Mouse (Mus musculus) hindbrain, embryonic 11.5 days (tissue): ENCODE results near the gene Syt1. TPM values are rescaled to one million over a fixed set of nuclear protein-coding genes. Genes with fewer than 3 reads are reported as not detected.

ENCODE experiments used
- ATAC-seq: fragments of 200-750 bp; cut with Nextera tagmentation; 2 replicates; pipeline ENCODE4 v1.8.0; 2017; ENCODE audit warnings: mild to moderate bottlenecking, moderate TSS enrichment, moderate library complexity; ENCODE audit not compliant: low FRiP score
- DNase-seq: peaks from one replicate; pipeline ENCODE4 v3.0.0-alpha.2; 2015; ENCODE audit warnings: low spot score
- H3K27ac ChIP-seq: fragments of 300-500 bp; sonication (generic); 2 replicates; pipeline ENCODE4 v1.5.1; 2014; ENCODE audit warnings: mild to moderate bottlenecking, low read depth, low read length
- H3K27me3 ChIP-seq: fragments of 300-500 bp; sonication (generic); 2 replicates; pipeline ENCODE4 v1.6.1; 2014; ENCODE audit warnings: mild to moderate bottlenecking, low read length, moderate library complexity, mixed read lengths; ENCODE audit not compliant: control insufficient read depth, insufficient read depth
- H3K36me3 ChIP-seq: fragments of 300-500 bp; sonication (generic); 2 replicates; pipeline ENCODE4 v1.6.1; 2014; ENCODE audit warnings: mild to moderate bottlenecking, low read length, moderate library complexity, mixed read lengths; ENCODE audit not compliant: control insufficient read depth, insufficient read depth
- H3K4me1 ChIP-seq: fragments of 300-500 bp; sonication (generic); replicated peaks from 2 replicates; pipeline ENCODE4 v1.6.1; 2014; ENCODE audit warnings: low read length, mixed read lengths; ENCODE audit not compliant: control insufficient read depth, insufficient read depth
- H3K4me2 ChIP-seq: fragments of 300-500 bp; sonication (generic); replicated peaks from 2 replicates; pipeline ENCODE4 v1.6.1; 2014; ENCODE audit warnings: mild to moderate bottlenecking, low read depth, low read length
- H3K4me3 ChIP-seq: fragments of 300-500 bp; sonication (generic); 2 replicates; pipeline ENCODE4 v1.5.1; 2014; ENCODE audit warnings: low read depth, low read length
- H3K9ac ChIP-seq: fragments of 300-500 bp; sonication (generic); 2 replicates; pipeline ENCODE4 v1.6.1; 2014; ENCODE audit warnings: low read depth, low read length
- H3K9me3 ChIP-seq: fragments of 300-500 bp; sonication (generic); 2 replicates; pipeline ENCODE4 v1.6.1; 2016; ENCODE audit warnings: low read length; ENCODE audit not compliant: control insufficient read depth
- WGBS: fragments of 180-500 bp; shearing (Covaris S2); extraction: QIAGEN DNeasy Blood & Tissue Kit; methylation state at CpG from one replicate; pipeline ENCODE4 v1.1.7; 2014; 5-methylcytosine and 5-hydroxymethylcytosine counted together
- polyA plus RNA-seq: library from polyadenylated mRNA; unstranded; fragments of >200 nt; fragmentation: Nextera tagmentation; extraction: Ambion mirVana; gene quantifications from 2 replicates; pipeline ENCODE4 v1.2.1, GENCODE M21; 2014

Gene Syt1
- polyA plus RNA-seq, 1 experiment from 2014 or later: 28.3 TPM

DNA sequence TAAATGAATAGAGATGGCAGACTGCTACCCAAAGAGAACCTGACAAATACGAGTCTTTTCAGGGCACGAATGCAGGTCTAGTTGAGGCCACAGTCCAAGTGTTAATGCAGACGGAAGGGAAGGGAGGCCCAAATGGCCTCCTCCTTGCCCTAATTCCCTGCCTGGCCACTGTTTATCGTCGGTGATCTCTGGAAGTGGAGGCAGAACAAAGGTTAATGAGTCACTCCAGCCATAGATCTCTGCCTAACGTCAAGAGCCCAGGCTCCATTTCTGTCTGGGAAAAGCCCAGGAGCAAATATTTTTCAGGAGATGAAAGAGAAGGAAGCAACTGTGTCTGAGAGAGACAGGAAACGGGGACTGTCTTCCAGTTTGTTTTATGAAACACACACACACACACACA lies 520.6 kb downstream of the Syt1 start:
- no peak for ATAC-seq
- WGBS: 81% methylated on average over 7 of the region's 7 CpGs

GRCm38 (mm10) chr10:108483991-108484390 lies 526.8 kb downstream of the Syt1 start:
- no peak overlapping the region for H3K27ac ChIP-seq
- H3K36me3 ChIP-seq: no peaks in the 10 kb centered on the region
- no peaks in the 10 kb centered on the region for H3K4me1 ChIP-seq
- DNase-seq (no peak), ATAC-seq (no peak)
- no peak overlapping the region for H3K9ac ChIP-seq
- WGBS: 88% methylated on average over 10 of the region's 10 CpGs
- H3K4me3 ChIP-seq: no peak overlapping the region
- H3K4me2 ChIP-seq: no peak overlapping the region
- no peaks in the 10 kb centered on the region for H3K9me3 ChIP-seq
- no peaks in the 10 kb centered on the region for H3K27me3 ChIP-seq

More for the DNA sequence above, 520.6 kb downstream of the Syt1 start:
- Histone ChIP-seq H3K27ac (no peak overlapping the region), H3K36me3 (no peaks in the 10 kb centered on the region), H3K9ac (no peak overlapping the region), H3K9me3 (no peaks in the 10 kb centered on the region), H3K4me1 (no peaks in the 10 kb centered on the region), H3K27me3 (no peaks in the 10 kb centered on the region), H3K4me3 (no peak overlapping the region), H3K4me2 (no peak overlapping the region)
- no peak for DNase-seq

DNA sequence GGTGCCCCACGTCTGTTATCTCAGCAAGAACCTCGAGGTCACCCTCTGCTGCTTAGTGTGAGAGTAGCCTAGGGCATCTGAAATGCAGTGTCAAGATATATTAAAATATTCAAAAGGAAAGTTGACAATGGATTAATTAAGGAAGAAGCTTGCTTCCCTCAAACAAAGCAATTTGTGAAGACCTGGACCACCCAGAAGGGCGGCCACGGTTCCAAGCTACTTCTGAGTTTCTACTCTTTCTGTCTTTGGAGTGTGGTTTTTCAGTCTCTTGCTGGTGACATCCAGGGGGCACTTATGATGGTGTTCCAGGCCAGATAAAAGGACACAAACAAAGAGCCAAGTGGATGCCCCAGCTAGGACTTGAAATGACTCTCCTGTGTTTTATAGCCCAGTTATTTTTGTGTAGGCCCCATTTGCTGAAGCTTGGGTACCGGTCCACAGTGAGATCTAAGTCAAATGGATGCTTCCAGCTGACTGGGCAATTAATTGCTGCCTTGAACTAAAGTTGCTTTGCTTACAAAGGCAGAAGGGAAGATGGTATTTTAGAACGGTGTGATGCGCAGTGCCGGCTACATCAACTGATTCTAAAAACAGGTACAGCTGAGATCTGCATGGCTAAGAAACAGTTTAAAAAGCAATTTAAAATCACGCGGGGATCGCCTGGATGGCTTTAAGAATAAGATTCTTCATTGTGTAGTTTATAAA lies 530.5 kb downstream of the Syt1 start:
- WGBS: 87% methylated on average over 11 of the region's 11 CpGs

DNA sequence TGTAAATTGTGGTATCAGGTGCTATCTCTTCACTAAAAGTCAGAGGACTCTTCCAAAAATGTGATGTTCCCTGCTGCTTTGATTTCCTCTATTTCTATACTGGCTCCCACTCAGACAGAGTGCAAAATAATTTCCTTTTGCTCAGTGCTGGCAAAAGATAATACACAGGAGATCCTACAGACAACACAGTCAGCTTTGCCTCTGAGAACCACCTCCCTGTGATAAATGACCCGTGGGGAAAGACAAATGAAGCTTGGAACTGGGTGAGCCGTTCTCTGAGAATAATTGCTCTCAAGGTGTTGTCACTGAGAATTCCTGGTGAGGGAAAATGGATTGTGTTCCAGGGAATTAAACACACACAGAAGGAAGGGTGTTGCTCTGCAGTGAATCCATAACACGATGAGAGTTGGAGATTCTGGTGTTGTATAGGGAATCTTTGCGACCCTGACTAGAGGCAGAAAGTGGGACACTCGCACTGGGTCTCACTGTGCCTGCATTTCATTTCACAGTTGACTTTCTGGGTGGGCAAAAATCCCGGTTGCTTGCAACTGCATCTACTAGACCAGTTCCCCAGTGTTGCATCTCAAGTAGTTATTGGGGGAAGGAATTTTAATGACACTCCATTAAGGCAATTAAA lies 540.3 kb downstream of the Syt1 start:
- no peak for DNase-seq
- no peak overlapping the region for H3K27ac ChIP-seq

More for the DNA sequence above, 530.5 kb downstream of the Syt1 start:
- Histone ChIP-seq H3K4me1 (no peaks in the 10 kb centered on the region), H3K27ac (no peak overlapping the region), H3K9me3 (no peaks in the 10 kb centered on the region), H3K9ac (no peak overlapping the region), H3K4me2 (no peak overlapping the region), H3K36me3 (no peaks in the 10 kb centered on the region), H3K27me3 (no peaks in the 10 kb centered on the region), H3K4me3 (no peak overlapping the region)
- DNase-seq (no peak), ATAC-seq (no peak)

DNA sequence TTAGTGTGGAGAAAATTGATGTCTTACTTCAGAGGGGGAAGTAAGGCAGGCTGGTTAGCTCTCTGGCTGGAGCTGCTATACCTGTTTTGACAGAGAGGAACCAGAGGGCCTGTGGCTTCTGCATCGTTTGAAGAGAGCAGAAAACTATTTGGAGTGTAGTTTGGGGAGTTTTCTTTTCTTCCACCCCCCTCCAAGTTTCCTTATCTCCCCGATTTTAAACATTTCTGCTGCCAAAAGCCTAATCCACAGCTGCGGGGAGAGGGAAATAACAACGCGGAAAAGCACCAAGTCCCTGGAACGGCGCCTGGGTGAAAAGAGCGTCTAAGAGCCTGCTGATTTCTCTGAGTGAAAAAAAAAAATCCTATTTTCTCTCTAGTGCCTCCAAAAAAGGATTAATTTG lies 544.2 kb downstream of the Syt1 start:
- no peak overlapping the region for H3K9ac ChIP-seq
- H3K4me1 ChIP-seq: no peaks in the 10 kb centered on the region
- no peak for DNase-seq
- H3K27ac ChIP-seq: no peak overlapping the region
- H3K4me3 ChIP-seq: no peak overlapping the region
- no peak overlapping the region for H3K4me2 ChIP-seq
- no peak for ATAC-seq
- H3K9me3 ChIP-seq: no peaks in the 10 kb centered on the region
- no peaks in the 10 kb centered on the region for H3K36me3 ChIP-seq
- H3K27me3 ChIP-seq: no peaks in the 10 kb centered on the region
- WGBS: 71% methylated on average over 8 of the region's 8 CpGs

More for the DNA sequence above, 540.3 kb downstream of the Syt1 start:
- no peak overlapping the region for H3K4me3 ChIP-seq
- no peak overlapping the region for H3K4me2 ChIP-seq
- no peaks in the 10 kb centered on the region for H3K4me1 ChIP-seq
- no peak for ATAC-seq
- H3K9me3 ChIP-seq: no peaks in the 10 kb centered on the region
- WGBS: 48% methylated on average over 6 of the region's 6 CpGs
- H3K36me3 ChIP-seq: no peaks in the 10 kb centered on the region
- H3K27me3 ChIP-seq: no peaks in the 10 kb centered on the region
- H3K9ac ChIP-seq: no peak overlapping the region

GRCm38 (mm10) chr10:108461862-108462261 lies 548.9 kb downstream of the Syt1 start:
- H3K27me3 ChIP-seq: no peaks in the 10 kb centered on the region
- no peak overlapping the region for H3K4me3 ChIP-seq
- no peak overlapping the region for H3K9ac ChIP-seq
- no peaks in the 10 kb centered on the region for H3K4me1 ChIP-seq
- H3K9me3 ChIP-seq: no peaks in the 10 kb centered on the region
- H3K36me3 ChIP-seq: no peaks in the 10 kb centered on the region
- no peak for ATAC-seq
- no peak overlapping the region for H3K4me2 ChIP-seq
- H3K27ac ChIP-seq: no peak overlapping the region
- WGBS: 87% methylated on average over 2 of the region's 2 CpGs
- no peak for DNase-seq

GRCm38 (mm10) chr10:108457054-108457453 lies 553.7 kb downstream of the Syt1 start:
- H3K9me3 ChIP-seq: no peaks in the 10 kb centered on the region
- H3K36me3 ChIP-seq: no peaks in the 10 kb centered on the region
- H3K9ac ChIP-seq: no peak overlapping the region
- ATAC-seq (no peak), DNase-seq (no peak)
- H3K27me3 ChIP-seq: no peaks in the 10 kb centered on the region
- H3K4me2 ChIP-seq: no peak overlapping the region
- no peak overlapping the region for H3K27ac ChIP-seq
- no peaks in the 10 kb centered on the region for H3K4me1 ChIP-seq
- no peak overlapping the region for H3K4me3 ChIP-seq
- 97% methylated on average over 2 of the region's 2 CpGs for WGBS

- Histone ChIP-seq H3K4me3 (no peak overlapping the region), H3K9ac (no peak overlapping the region), H3K9me3 (no peaks in the 10 kb centered on the region), H3K27ac (no peak overlapping the region), H3K27me3 (no peaks in the 10 kb centered on the region), H3K4me2 (no peak overlapping the region), H3K4me1 (no peaks in the 10 kb centered on the region), H3K36me3 (no peaks in the 10 kb centered on the region)
- WGBS: 91% methylated on average over 2 of the region's 2 CpGs
- DNase-seq (no peak), ATAC-seq (no peak)
Observed at GRCm38 (mm10) chr10:108455883-108456282, 554.9 kb downstream of the Syt1 start.

DNA sequence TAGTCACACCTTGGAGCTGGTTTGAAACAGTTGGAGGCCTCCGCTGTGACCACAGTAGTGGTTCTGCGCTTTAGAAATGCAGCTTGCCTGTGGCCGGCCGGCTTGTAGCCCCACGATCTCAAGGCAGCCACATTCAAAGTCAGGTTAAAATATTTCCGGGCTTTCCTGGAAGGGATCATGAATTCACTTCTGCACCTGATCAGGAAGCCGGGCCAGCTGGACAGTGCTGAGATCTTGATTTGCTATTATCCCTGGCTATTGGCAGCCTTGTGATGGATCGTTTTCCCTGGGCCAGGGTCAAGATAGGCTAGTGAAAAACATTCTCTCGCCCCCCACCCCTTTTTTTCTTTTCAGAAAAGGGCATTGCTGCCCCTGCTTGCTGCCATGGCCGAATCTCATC lies 555.6 kb downstream of the Syt1 start:
- H3K9ac ChIP-seq: no peak overlapping the region
- no peak overlapping the region for H3K4me3 ChIP-seq
- H3K27me3 ChIP-seq: no peaks in the 10 kb centered on the region
- no peak overlapping the region for H3K27ac ChIP-seq
- 74% methylated on average over 10 of the region's 10 CpGs for WGBS
- no peaks in the 10 kb centered on the region for H3K9me3 ChIP-seq
- no peaks in the 10 kb centered on the region for H3K36me3 ChIP-seq
- H3K4me1 ChIP-seq: no peaks in the 10 kb centered on the region
- H3K4me2 ChIP-seq: no peak overlapping the region
- ATAC-seq (no peak), DNase-seq (no peak)
